Mouse (Mus musculus): Measurements from ENCODE around the gene Exoc6b. TPM values are rescaled to one million over a fixed set of nuclear protein-coding genes. Genes with fewer than 3 reads are reported as not detected.

Gene Exoc6b
- polyA plus RNA-seq, 1 experiment from 2014 or later: 54.3 TPM

DNA sequence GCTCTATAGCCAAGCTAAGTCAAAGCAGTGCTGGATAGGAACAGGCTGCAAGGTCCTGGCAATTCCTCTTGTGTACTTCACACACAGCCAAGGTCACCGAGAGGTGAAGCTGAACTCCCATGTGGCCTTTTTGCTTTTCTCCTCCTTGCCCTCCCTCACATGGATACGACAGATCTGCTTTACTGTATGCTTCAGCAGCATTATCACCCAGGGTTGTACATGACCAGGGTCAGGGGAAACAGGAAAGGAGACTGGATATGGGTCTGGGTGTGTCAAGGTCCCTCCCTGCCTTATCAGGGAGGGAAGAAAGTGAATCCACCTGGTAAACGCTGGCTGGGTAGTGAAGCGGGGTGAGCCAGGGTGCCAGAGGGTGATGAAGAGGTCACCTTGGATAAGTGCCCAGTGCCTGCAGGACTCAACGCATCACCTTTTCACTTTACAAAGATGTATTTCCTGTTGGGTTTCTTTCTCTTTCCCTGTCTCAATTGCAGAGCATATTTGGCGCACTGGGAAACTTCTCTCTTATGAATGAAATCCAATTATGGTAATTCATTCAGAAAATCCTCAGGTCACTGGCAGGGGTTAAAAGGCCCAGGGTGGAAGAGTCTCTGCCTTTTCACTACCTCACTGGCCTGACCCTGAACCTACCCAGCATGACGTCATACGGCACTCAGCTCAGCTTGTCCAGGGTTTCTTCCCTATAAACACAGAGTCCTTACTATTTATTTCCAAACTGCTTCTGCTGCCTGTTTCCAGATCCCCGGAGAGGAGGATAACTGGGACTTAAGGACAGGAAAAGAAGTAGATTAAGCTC is 371.6 kb downstream of the Exoc6b start:
- Histone ChIP-seq H3K4me3 (ENCODE audit: low read depth, low read length) (no peak overlapping the region), H3K27ac (ENCODE audit: low read length) (no peak overlapping the region), H3K9ac (ENCODE audit: low read depth, low read length) (no peak overlapping the region), H3K36me3 (ENCODE audit: control insufficient read depth, insufficient read depth, low read length) (no peaks in the 10 kb centered on the region), H3K4me2 (ENCODE audit: low read length) (no peak overlapping the region), H3K9me3 (replicated peaks; ENCODE audit: control insufficient read depth, low read length, poor library complexity, severe bottlenecking) (no peaks in the 10 kb centered on the region), H3K27me3 (ENCODE audit: control insufficient read depth, insufficient read depth, low read depth, low read length) (no peaks in the 10 kb centered on the region), H3K4me1 (ENCODE audit: control insufficient read depth, insufficient read depth, low read length) (peaks cover 4% of the 10 kb centered on the region; the same call in 1 of the 2 replicates)
- ATAC-seq: no peak
- WGBS: 43% methylated on average over 9 of the region's 9 CpGs

DNA sequence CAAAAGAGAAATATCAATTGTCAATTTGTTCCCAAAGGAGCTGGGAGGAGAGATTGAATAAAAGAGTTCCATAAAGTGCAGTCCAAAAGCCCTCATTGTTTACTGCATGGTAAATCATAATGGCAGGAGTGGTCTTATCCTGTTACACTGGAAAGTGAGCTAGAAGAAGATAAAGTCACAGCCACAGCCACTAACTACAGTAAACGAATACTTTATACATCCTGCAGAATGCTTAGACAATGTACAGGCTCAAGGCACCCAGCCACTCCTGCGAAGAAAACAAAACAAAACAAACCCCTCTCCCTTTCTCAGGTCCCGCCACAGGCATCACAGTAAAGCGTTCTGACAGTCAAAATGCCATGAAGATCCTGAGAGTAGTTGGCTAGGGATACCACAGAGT is 375.5 kb downstream of the Exoc6b start:
- peaks cover 4% of the 10 kb centered on the region; the same call in 1 of the 2 replicates for H3K4me1 ChIP-seq (ENCODE audit: control insufficient read depth, insufficient read depth, low read length)
- H3K9ac ChIP-seq (ENCODE audit: low read depth, low read length): no peak overlapping the region
- 46% methylated on average over 4 of the region's 4 CpGs for WGBS
- no peak overlapping the region for H3K4me3 ChIP-seq (ENCODE audit: low read depth, low read length)
- H3K36me3 ChIP-seq (ENCODE audit: control insufficient read depth, insufficient read depth, low read length): no peaks in the 10 kb centered on the region
- ATAC-seq: no peak
- H3K9me3 ChIP-seq (replicated peaks; ENCODE audit: control insufficient read depth, low read length, poor library complexity, severe bottlenecking): no peaks in the 10 kb centered on the region
- no peak overlapping the region for H3K4me2 ChIP-seq (ENCODE audit: low read length)
- no peak overlapping the region for H3K27ac ChIP-seq (ENCODE audit: low read length)
- H3K27me3 ChIP-seq (ENCODE audit: control insufficient read depth, insufficient read depth, low read depth, low read length): no peaks in the 10 kb centered on the region

DNA sequence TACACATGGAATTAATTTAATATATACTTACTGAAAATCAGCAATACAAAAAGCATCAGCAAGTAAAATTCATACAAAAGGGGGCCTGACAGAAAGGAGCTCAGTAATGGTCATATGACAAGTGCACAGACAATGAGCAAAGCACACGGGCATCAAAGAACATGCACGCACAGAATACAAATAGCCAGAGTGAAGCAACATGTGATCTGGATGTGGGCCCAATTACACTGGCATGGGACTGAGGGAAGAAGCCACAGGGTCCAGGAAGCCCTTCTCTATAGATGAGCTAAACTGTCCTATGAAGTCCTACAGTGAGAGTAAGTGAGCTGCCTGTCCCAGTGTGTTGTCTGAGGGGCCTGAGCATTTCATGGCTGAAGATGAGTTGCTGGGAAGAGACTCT is 376.1 kb downstream of the Exoc6b start:
- Histone ChIP-seq H3K36me3 (ENCODE audit: control insufficient read depth, insufficient read depth, low read length) (no peaks in the 10 kb centered on the region), H3K4me3 (ENCODE audit: low read depth, low read length) (no peak overlapping the region), H3K9me3 (replicated peaks; ENCODE audit: control insufficient read depth, low read length, poor library complexity, severe bottlenecking) (no peaks in the 10 kb centered on the region), H3K27ac (ENCODE audit: low read length) (no peak overlapping the region), H3K9ac (ENCODE audit: low read depth, low read length) (no peak overlapping the region), H3K27me3 (ENCODE audit: control insufficient read depth, insufficient read depth, low read depth, low read length) (no peaks in the 10 kb centered on the region), H3K4me2 (ENCODE audit: low read length) (no peak overlapping the region), H3K4me1 (ENCODE audit: control insufficient read depth, insufficient read depth, low read length) (peaks cover 4% of the 10 kb centered on the region; the same call in 1 of the 2 replicates)
- ATAC-seq: no peak
- WGBS: 34% methylated on average over 2 of the region's 2 CpGs

DNA sequence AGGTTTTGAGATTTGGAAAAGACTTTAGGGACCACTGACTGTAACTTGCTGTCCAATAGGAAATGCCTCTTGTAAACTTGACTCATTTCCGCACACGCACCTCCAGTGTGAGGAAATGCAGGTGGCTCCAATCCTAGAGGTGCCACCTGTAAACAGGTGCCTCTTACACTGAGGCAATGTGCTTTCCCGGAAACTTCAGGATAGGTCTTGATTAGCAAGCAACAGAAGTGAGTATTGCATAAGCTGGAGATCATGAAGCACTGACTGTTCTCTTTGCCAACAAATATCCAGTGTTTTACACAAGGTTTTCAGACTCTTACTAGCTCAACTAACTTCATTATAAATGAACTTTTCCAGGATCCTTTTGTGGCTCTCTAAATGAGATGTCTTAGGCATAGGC is 377.4 kb downstream of the Exoc6b start:
- no peak overlapping the region for H3K4me3 ChIP-seq (ENCODE audit: low read depth, low read length)
- no peak for ATAC-seq
- no peak overlapping the region for H3K4me2 ChIP-seq (ENCODE audit: low read length)

DNA sequence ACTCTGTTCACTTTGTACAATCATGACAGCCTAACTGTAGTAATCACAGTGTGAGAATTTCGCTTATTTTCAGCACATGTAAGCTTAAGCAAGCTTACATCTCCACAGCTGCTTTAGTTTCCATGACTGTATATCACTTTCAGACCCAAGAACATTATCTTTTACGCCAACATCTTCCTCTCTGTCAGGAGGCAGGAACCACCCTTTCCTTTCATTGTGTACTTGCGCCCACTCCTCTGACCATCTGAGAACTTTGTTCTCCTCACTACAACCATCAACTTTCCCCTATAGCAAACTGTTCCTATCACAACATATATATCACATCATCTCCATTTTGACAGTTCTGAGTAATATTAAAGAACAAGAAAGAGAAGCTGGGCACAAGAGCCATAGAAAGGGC is 391.5 kb downstream of the Exoc6b start:
- Histone ChIP-seq H3K9ac (ENCODE audit: low read depth, low read length) (no peak overlapping the region), H3K27ac (ENCODE audit: low read length) (no peak overlapping the region), H3K27me3 (ENCODE audit: control insufficient read depth, insufficient read depth, low read depth, low read length) (no peaks in the 10 kb centered on the region), H3K36me3 (ENCODE audit: control insufficient read depth, insufficient read depth, low read length) (no peaks in the 10 kb centered on the region), H3K4me1 (ENCODE audit: control insufficient read depth, insufficient read depth, low read length) (no peaks in the 10 kb centered on the region), H3K9me3 (replicated peaks; ENCODE audit: control insufficient read depth, low read length, poor library complexity, severe bottlenecking) (peaks cover under 1% of the 10 kb centered on the region; the same call in 1 of the 2 replicates), H3K4me2 (ENCODE audit: low read length) (no peak overlapping the region), H3K4me3 (ENCODE audit: low read depth, low read length) (no peak overlapping the region)
- WGBS: 85% methylated on average over 3 of the region's 3 CpGs
- no peak for ATAC-seq

More for the DNA sequence above, 377.4 kb downstream of the Exoc6b start:
- Histone ChIP-seq H3K27ac (ENCODE audit: low read length) (no peak overlapping the region), H3K9ac (ENCODE audit: low read depth, low read length) (no peak overlapping the region), H3K27me3 (ENCODE audit: control insufficient read depth, insufficient read depth, low read depth, low read length) (no peaks in the 10 kb centered on the region), H3K36me3 (ENCODE audit: control insufficient read depth, insufficient read depth, low read length) (no peaks in the 10 kb centered on the region), H3K4me1 (ENCODE audit: control insufficient read depth, insufficient read depth, low read length) (peaks cover 4% of the 10 kb centered on the region; the same call in 1 of the 2 replicates), H3K9me3 (replicated peaks; ENCODE audit: control insufficient read depth, low read length, poor library complexity, severe bottlenecking) (no peaks in the 10 kb centered on the region)
- WGBS: 98% methylated on average over 3 of the region's 3 CpGs

DNA sequence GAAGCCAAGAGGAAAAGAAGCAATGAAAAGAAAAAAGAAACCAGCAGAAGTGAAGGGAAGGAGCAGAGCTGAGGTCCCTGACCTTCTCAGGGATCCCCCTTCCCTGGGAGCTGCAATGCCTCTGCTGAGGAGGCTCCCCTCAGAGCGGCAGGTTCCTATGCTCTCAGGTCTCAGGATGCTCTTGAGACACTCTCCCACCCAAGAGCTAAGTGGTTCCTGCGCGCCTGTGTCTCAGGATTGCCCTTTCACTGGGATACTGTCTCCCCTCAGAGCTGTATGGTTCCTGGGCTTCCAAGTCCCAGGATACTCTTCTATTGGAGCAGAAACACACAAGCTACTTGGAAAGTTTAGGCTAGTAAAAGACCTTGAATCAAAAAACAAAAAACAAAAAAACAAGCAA is 394.4 kb downstream of the Exoc6b start:
- H3K27me3 ChIP-seq (ENCODE audit: control insufficient read depth, insufficient read depth, low read depth, low read length): no peaks in the 10 kb centered on the region
- H3K4me3 ChIP-seq (ENCODE audit: low read depth, low read length): no peak overlapping the region
- H3K4me1 ChIP-seq (ENCODE audit: control insufficient read depth, insufficient read depth, low read length): no peaks in the 10 kb centered on the region
- no peak overlapping the region for H3K4me2 ChIP-seq (ENCODE audit: low read length)
- 92% methylated on average over 3 of the region's 3 CpGs for WGBS
- peaks cover 9% of the 10 kb centered on the region for H3K9me3 ChIP-seq (replicated peaks; ENCODE audit: control insufficient read depth, low read length, poor library complexity, severe bottlenecking)
- no peak for ATAC-seq
- no peaks in the 10 kb centered on the region for H3K36me3 ChIP-seq (ENCODE audit: control insufficient read depth, insufficient read depth, low read length)
- no peak overlapping the region for H3K9ac ChIP-seq (ENCODE audit: low read depth, low read length)
- H3K27ac ChIP-seq (ENCODE audit: low read length): no peak overlapping the region

DNA sequence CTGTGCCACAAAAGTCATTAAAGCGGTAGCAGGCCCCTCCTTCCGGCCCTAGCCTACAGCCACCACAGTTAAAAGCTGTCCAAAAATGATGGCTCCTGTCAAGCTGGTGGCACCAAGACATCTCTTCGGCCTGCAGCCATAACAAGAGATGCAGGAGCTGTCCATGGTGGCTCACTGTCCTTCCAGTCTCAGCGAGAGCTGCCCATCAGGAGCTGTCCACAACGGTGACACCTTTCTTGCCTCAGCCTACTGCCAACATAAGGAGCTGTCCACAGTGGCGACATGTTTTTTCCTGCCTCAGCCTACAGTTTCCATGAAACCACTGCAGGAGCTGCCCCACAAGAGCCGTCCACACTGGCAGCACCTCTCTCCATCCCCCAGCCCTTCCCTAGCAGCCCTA is 395.2 kb downstream of the Exoc6b start:
- Histone ChIP-seq H3K4me2 (ENCODE audit: low read length) (no peak overlapping the region), H3K36me3 (ENCODE audit: control insufficient read depth, insufficient read depth, low read length) (no peaks in the 10 kb centered on the region), H3K27me3 (ENCODE audit: control insufficient read depth, insufficient read depth, low read depth, low read length) (no peaks in the 10 kb centered on the region), H3K9me3 (replicated peaks; ENCODE audit: control insufficient read depth, low read length, poor library complexity, severe bottlenecking) (peaks cover 9% of the 10 kb centered on the region), H3K4me3 (ENCODE audit: low read depth, low read length) (no peak overlapping the region), H3K27ac (ENCODE audit: low read length) (no peak overlapping the region), H3K9ac (ENCODE audit: low read depth, low read length) (no peak overlapping the region), H3K4me1 (ENCODE audit: control insufficient read depth, insufficient read depth, low read length) (no peaks in the 10 kb centered on the region)
- 89% methylated on average over 7 of the region's 7 CpGs for whole genome bisulfite sequencing
- no peak for ATAC-seq

DNA sequence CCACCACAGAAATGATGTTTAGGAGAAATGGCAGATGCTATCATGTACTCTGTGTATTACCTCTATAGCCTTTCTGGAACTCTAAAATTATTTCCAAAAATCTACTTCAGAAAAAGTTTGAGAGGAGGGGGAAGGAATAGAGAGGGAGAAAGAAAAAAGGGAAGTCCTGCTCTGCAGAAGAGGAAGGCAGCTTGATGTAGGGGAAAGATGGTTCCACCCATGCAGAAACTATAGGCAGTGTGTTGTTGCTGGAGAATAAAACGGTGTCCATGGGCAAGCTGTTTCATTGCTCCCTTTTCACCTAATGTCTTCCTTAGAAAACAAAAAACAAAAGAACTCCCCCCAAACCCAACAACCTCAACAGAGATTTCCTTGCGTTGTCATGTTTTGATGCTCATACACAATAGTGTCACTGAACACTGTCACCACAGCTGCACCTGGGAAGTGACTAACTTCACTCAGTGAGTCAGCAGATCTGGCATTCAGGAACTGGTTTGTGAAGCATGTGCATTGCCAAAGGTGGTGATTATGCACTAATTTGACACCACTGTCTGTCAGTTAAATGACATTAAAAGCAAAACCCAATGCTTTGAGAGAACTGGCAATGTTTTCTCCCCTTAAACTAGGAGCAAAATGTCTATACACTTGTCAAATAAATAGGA is 407.7 kb downstream of the Exoc6b start:
- 82% methylated on average over 2 of the region's 2 CpGs for WGBS
- H3K27me3 ChIP-seq (ENCODE audit: control insufficient read depth, insufficient read depth, low read depth, low read length): no peaks in the 10 kb centered on the region
- no peak overlapping the region for H3K4me3 ChIP-seq (ENCODE audit: low read depth, low read length)
- no peak overlapping the region for H3K9ac ChIP-seq (ENCODE audit: low read depth, low read length)
- H3K4me1 ChIP-seq (ENCODE audit: control insufficient read depth, insufficient read depth, low read length): 0 out of 2 replicates have a peak, but pooled peaks cover 1% of the 10 kb centered on the region
- H3K27ac ChIP-seq (ENCODE audit: low read length): no peak overlapping the region
- no peaks in the 10 kb centered on the region for H3K9me3 ChIP-seq (replicated peaks; ENCODE audit: control insufficient read depth, low read length, poor library complexity, severe bottlenecking)
- no peaks in the 10 kb centered on the region for H3K36me3 ChIP-seq (ENCODE audit: control insufficient read depth, insufficient read depth, low read length)
- no peak for ATAC-seq
- no peak overlapping the region for H3K4me2 ChIP-seq (ENCODE audit: low read length)

DNA sequence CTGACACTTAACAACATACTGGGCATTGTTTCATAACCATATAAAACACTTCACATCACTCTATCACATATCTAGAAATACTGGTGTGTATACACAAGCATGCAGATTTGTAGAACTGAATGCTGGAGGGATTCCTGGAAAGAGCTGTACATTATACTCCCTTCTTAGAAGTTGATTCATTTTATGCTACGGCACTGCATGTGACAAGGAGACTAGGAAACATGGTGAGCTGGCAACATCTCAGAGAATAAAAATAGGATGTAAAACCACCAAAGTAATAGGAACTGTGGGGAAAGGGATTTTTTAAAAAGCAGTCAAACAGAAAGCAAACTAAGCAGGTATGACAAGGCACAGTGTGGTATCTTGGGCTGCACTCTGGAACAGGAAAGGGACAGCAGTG is 408.3 kb downstream of the Exoc6b start:
- H3K9me3 ChIP-seq (replicated peaks; ENCODE audit: control insufficient read depth, low read length, poor library complexity, severe bottlenecking): no peaks in the 10 kb centered on the region
- H3K36me3 ChIP-seq (ENCODE audit: control insufficient read depth, insufficient read depth, low read length): no peaks in the 10 kb centered on the region
- no peak overlapping the region for H3K27ac ChIP-seq (ENCODE audit: low read length)
- 0 out of 2 replicates have a peak, but pooled peaks cover 2% of the 10 kb centered on the region for H3K4me1 ChIP-seq (ENCODE audit: control insufficient read depth, insufficient read depth, low read length)
- WGBS: 83% methylated on average over 1 of the region's 1 CpGs
- no peak overlapping the region for H3K4me2 ChIP-seq (ENCODE audit: low read length)
- no peak overlapping the region for H3K4me3 ChIP-seq (ENCODE audit: low read depth, low read length)
- H3K9ac ChIP-seq (ENCODE audit: low read depth, low read length): no peak overlapping the region
- no peaks in the 10 kb centered on the region for H3K27me3 ChIP-seq (ENCODE audit: control insufficient read depth, insufficient read depth, low read depth, low read length)
- ATAC-seq: no peak
